Mouse (Mus musculus) erythroblast, embryonic 14.5 days (primary cell): ENCODE data around the gene Zfp658.

Experiments
- GATA1 ChIP-seq: IDR thresholded peaks from 2 replicates; pipeline ENCODE4 v1.6.1; 2012; ENCODE audit warnings: low read length, inconsistent platforms, mixed read lengths
- TAL1 ChIP-seq: IDR thresholded peaks from 3 replicates; pipeline ENCODE4 v1.6.1; 2012; ENCODE audit warnings: low read length, inconsistent platforms, mixed read lengths

GRCm38 (mm10) chr7:43548206-43548605 is 13.8 kb upstream of the Zfp658 start:
- TF ChIP-seq TAL1 (no peak), GATA1 (no peak)
